Mouse (Mus musculus): ENCODE results near the gene Cdpf1.

The Cdpf1 gene

DNA sequence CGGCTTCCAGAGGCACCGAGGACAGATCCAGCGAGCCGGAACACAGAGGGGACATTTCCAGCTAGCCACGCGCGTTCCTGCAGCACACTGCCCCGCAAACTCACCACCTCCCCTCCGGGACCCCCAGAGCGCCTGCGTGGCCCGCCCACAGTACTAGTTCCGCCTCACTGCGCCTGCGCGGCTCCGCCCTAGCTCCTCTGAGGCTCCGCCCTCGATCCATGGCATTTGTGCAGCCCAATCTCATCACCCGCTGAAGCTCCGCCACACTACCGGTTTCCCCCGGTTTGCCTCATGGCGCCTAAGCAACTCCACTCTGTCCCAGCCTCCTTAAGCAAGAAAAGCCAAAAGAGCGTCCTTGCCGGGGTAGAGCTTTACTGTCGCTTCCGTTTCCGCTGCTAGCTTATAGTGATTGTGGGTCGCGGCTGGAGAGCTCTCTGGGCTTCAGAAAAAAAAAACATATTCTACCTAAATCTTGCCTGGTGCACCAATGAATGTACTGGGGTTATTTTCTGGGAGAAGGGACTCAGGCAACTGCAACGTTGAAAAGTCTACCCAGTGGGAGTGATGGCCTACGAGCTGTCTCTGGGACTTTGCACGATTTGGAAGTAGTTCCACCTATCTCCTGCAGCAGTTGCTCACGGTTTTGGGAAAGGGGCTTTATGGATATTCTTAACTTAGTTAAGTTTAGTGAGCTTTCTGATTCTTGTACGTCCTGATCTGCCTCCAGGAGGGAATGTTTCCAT is at the start of gene Cdpf1:
TSS of gene Cdpf1 (minus strand) at position 163 of the 743 bp plus-strand sequence.
- DNase-seq (ENCODE audit: low spot score) = peak; percentile 97

DNA sequence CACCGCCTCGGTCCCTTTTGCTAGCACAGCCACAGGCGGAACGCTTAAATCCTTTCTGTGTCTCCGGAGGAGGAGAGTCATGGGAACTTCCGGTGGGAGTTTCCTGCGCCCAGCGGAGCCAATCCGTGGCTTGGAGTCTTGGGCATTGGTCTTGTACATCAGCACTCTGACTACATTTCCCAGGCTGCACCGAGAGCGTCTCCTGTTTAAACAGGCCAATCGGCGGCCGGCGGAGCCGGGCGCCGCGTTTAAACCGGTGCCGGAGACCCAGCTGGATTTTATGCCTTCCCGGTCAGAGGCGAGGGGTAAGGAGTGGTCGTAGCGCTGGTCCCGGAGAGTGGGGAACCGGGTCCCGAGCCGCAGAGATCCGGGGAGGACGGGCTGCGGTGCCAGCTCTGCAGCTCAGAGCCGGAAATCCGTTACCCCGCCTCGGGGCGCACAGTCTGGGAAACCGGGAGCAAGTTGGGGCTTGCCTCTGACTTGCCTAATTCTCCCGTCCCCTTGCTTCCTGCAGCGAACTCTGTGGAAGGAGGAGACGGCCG is 48.1 kb upstream of the Cdpf1 start, which contains the start of gene Gtse1:
TSS of gene Gtse1 (plus strand) at position 256 of the 542 bp plus-strand sequence.
- peak; percentile 93 for DNase-seq (ENCODE audit: low spot score)

DNA sequence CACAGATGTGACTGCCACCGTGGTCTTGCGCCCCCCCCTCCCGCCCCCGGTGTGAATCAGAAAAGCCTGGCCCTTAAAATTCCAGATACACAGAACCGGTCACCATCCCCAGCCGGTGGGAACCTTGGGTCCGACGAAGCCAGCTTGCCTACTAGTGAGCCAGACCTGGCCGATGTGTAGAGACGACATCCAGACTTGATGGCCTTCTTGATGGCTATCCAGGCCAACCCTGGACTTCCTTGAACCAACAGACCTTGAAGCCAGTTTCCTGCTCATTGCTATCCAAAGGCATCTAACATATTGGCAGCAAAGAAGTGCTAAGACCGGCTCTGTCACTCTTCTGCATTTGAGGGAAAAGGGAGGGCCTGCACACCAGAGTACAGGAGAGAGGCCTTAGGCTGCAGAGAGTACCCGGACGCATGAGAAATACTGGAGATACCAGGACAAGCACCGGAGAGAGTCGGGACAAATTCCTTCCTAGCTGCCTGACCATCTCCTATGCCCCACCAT is 47.5 kb upstream of the Cdpf1 start:
- no peak for DNase-seq (ENCODE audit: low spot score)

DNA sequence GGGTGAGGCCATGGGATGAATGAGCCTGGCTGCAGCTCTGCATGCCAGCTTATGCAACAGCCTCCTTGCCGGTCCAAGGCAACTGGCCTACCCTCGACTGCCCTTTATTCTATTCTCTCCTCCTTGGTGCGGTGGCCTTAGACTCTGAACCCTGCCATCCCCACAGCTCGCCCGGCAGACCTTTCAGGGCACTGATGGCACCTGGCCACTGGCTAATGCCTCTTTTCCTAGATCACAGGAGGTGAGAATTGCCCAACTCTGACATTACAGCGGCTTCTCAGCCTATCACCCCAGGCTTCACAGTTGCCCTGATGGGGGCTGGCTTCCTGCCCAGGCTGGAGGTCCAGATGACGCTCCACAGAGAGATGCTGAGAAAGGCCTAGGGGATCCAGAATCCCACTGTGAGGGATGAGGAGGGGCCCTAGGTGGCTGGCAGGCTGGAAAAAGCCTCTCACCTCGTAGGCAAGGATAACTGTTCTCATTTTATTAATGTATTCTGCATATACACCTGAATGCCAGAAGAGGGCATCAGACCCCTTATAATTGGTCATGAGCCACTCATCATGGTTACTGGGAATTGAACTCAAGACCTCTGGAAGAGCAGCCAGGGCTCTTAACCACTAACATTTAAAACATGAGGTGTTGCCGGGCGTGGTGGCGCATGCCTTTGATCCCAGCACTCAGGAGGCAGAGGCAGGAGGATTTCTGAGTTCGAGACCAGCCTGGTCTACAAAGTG is 40.3 kb upstream of the Cdpf1 start:
- no peak for DNase-seq (ENCODE audit: low spot score)

DNA sequence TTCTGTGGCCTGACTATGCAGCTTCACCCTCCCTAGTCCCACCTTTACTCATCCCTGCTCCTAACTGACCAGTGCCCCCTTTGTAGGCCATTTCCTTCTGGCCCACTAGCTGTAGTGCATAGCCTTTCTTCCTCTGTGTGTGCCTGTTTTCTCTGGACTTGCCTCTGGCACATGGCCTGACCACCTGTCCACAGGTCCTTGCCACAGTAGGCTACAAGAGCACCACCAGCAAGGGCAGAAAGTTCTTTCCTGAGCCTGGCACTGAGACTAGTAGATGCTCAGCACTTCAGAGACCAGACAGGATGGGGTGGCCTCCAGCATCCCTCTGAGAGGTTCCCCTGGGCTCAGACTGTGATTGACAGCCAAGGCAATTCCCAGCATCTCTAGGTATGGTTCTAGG is 33.6 kb upstream of the Cdpf1 start:
- no peak for DNase-seq (ENCODE audit: low spot score)

DNA sequence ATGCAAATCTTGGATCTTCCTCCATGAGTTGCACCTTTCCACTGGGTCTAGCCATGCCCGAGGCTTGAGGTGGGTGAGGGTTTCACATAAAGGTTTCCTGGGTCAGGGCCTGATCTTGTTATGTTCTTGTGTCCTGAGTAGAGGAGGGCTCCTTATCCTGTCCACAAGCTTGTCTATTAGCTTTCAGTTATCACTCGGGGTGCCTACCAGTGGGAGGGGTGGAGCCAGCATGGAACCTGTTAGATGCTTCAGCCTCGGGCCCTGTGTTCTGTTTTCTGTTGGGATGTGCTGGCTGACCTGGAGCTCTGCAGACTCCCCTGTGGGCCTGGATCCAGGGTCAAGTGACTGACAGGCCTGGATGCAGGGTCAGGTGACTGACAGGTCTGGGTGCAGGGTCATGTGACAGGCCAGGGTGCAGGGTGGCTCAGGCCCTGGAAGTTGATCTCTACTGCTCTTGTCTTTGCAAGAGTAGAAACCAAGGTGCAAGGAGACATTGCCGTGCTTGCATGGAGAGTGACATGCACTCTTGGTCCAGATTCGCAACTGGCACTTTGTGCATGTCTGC is 30.4 kb upstream of the Cdpf1 start:
- no peak for DNase-seq (ENCODE audit: low spot score)

DNA sequence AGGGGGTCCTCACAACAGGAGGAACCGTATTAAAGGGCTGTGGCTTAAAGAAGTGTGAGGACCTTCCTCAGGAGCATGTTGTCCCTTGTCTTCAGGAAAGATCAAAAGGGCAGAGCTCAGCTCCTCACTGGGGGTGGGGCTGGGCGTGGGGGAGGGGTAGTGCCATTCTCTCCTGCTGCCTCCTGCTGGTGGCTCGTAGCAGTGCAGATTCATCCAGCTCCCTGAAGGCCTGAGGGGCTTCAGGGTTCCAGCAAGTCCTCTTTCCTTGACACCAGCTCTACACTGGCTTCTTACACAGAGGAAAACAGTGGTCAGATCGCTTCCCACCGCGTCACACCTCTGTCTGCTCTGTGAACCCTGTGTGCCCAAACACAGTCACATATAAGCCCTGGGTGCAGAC is 29.5 kb upstream of the Cdpf1 start:
- no peak for DNase-seq (ENCODE audit: low spot score)

DNA sequence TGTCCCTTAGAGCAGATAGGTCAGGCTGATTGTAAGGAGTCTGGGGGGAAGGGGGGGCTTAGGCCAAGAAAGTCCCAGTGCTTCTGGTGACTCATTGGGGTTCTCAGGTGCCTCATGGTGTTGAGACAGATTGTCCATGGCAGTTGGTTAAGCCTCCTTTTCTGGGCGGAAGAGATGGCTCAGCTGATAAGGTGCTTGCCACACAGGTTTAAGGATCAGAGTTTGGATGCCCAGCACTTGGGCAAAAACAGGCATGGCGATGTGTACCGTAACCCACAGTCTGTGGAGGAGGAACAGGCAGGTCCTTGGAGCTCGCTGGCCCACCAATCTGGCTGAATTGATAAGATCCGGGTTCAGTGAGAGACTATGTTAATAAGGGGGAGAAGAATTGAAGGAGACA is 25.4 kb upstream of the Cdpf1 start:
- no peak for DNase-seq (ENCODE audit: low spot score)

DNA sequence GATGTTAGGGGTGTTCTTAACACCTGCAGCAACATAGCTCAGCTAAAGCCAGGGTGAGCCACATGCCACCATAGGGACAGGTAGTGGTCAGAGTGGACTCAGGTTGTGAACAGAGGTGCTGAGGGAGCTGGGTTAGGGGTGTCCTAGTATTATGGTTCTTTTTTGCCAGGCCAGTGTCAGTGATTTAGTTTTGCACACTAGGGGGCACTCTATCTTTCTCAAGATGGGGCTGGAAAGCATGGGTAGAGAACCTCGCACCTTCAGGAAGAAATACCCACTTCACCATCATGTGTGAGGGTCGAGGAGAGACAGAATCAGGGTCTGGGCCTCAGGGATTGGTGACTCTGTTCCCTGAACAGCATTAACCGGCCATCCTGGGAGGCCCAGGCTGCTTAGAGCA is 23.8 kb upstream of the Cdpf1 start:
- DNase-seq (ENCODE audit: low spot score) = no peak

DNA sequence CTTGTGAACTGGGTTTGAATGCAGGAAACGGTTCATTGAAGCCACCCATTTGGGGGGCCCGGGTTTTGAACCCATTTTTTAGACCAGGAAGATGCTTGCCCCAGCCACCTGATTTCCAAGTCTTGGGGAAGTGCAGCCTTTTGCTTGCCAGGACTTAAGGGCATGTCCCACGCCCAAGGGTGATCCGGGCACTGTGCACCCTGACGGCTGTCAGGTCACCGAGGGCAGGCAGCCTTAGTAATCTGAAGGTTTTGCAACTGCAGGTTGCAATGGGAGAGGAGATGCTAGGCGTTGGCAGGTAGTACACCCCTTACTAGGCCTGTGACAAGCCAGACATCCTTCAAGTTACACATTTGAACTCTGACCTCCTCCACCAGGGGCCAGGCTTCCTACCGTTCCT is 21.1 kb upstream of the Cdpf1 start:
- DNase-seq (ENCODE audit: low spot score) = no peak

DNA sequence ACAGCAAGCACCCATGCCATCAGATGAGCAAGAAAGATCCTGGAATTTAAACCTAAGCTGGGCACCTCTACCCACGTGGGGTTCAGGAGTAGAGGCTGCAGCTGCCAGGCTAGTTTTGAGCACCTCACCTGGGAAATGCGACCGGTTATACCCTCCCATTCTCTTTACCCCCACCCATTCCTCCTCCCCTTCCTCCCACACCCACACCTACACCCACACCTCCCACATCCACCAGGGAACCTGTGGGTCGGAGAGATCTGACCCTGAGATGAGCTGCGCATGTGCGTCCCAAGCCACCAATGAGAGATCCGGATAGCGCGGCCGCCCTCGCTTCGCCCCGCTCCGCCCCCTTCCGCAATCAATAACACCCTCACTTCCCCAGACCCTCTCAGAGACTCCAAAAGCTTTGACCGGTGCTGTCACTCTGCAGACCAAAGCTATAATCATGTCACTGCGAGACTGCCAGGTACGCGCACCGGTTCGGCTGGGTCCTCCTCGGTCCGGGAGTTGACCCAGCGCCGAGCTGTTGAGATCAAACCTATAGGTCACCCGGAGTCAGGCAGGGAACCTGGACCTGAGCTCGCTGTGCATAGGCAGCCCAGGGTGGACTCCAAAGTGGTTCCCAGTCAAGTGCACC is 20.6 kb upstream of the Cdpf1 start, which contains the start of gene Ttc38:
TSS of gene Ttc38 (plus strand) at position 353 of the 637 bp plus-strand sequence.
- peak; percentile 82 for DNase-seq (ENCODE audit: low spot score)

DNA sequence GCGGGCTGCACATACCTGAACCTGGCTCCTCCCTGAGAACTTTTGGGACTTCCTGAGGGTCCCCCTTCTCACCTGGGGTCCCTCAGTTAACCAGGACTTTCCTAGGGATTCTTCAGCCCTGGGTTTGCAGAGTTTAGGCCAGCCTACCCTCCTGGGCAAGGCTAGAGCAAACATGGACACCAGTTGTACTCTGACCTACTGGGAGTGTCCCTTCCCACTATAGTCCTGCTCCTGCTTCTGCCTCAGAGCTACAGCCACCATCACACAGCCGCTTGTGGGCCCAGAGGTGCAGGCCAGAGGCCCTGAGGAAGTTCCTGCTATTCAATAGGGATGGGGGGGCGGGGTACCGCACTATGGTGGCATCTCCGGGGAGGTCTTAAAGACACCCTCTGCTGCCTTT is 18.0 kb upstream of the Cdpf1 start:
- no peak for DNase-seq (ENCODE audit: low spot score)

DNA sequence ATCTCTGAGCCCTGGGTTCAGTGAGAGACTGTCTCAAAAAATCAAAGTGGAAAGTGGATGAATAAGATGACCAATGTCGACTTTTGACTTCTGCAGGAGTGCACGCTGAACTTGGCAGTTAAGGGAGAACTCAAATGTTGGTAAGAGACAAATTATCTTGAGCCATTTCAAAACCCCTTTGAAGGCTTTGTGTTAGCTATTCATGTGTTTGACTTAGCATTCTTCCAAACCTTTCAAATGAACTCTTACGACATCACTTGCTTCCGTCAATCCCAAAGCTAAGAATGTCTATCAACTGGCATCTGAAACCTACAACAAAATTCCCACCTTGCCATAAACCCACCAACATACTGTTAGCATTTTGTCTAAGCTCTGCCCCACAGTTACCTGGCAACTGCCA is 16.6 kb upstream of the Cdpf1 start:
- DNase-seq (ENCODE audit: low spot score) = no peak

DNA sequence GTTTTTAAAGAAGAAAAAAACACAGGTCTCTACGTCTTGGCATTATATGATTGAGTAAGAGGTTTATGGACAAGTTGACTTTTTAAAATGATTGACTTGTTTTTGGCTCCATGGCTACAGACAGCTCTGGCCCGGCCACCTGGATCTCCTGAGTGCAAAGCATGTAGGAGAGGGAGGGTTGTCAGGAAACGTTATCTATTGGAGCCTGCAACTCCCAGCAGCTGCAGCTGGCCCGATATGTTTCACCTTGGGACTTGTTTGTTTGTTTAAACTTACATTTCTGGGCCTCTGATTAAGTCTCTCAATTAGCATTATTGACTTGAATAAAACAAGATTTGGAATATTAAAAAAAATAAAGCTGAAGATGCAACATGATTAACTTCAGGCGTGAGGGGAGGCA is 15.2 kb upstream of the Cdpf1 start:
- DNase-seq (ENCODE audit: low spot score) = no peak

DNA sequence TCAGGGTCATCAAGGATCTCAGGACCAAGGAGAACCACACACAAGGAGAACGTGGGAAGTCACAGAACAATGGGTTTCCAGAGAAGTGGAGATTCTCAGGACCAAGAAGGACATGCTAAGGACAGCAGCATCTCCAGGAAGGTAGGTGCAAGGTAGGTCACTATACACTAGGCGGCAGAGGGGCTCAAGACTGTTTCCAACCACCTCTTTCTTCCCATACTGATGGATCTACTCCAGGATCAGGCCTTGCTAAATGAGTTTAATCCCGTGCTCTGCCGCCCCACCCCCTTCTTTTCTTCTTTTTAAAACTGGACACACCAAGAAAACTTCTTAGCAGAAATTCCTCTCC is 10.5 kb upstream of the Cdpf1 start:
- DNase-seq (ENCODE audit: low spot score) = no peak

DNA sequence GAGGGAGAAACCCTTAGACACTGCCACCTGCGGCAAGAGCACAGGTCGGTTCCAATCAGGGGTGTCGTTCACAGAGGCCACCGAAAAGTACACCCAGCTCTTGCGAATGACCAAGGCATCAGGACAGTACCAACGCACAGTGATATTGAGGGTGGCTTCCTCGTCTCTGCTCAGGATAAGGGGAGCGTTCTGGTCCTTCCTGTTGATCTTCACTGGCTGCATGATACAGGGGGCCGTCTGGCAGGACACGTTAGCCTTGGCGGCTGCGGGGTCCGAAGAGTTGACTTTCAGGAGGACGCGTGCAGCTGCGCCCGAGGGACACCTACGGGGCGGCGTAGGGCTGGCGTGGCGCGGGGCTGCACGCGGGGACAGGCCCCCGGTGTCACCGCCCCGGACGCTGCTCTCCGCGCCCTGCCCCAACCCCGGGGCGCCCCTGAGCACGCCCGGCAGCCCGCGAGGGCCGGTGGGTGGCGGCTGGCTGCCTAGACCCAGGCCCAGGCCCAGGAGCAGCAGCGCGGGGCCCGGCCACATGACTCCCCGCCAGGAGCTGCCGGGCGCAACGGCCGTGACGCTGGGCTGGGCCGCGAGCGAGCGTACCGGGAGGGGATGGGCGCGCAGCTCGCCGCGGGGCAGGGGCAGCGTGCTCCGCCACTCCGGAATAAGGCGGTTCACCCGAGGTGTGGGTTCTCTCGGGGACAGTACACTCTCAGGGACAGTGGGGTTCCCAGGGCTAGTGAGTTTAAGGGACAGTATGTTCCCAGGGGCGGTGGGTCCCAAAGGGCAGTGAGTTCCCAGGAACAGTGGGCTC is 9.9 kb upstream of the Cdpf1 start, which contains the start of gene Pkdrej:
TSS of gene Pkdrej (minus strand) at position 532 of the 808 bp plus-strand sequence.
- no peak for DNase-seq (ENCODE audit: low spot score)

DNA sequence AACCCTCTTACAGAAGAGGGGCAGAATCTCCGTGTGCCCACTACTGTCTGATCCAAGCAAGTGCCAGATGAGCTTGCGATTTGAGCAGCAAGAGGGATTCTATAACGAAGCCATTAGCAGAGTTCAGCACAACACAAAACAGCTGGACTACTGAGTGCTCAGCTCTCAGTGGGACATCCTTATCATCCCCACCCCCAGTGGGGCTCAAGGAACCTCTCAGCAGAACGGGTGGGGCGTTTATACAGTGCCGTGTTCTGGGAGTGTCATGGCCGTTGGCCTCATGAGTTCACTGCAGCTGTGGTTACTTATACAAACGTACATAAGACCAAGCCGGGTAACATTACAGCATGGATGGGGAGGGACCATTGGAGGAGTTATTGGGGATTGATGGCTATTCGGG is 1.9 kb upstream of the Cdpf1 start:
- DNase-seq (ENCODE audit: low spot score) = no peak

DNA sequence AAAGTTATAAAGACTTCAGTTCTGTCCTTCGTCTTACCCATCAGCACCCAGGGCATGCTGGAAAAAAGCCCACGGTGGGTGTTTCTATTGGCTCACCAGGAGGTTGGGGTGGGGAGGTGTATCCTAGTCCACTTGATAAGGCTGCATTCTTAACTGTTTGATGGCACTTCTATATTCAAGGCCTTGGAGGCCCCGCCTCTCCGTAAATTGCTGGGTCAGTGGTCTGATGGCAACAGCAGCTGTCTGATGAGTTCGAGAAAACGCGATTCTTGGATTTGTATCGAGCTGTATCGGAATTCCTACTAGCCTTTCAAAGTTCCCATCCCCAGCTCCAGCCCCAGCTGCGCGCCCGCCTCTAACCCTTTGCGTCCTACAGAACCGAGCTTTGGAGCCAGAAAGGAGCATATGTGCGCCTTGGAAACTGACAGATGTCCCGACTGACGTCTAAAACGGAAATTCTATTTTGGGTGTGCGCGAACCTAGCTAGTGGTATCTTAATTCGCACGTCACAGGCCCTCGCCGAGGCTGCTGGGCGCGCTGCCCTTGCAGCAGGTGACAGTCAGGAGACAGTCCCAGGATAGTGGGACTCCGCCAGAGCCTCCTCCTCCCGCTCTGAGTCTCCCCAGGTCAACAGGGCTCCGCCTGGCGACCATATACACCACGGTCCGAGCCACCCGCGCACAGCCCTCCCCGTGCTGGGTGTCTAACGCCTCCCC is 533 bp downstream of the Cdpf1 start:
- peak; percentile 64 for DNase-seq (ENCODE audit: low spot score)

DNA sequence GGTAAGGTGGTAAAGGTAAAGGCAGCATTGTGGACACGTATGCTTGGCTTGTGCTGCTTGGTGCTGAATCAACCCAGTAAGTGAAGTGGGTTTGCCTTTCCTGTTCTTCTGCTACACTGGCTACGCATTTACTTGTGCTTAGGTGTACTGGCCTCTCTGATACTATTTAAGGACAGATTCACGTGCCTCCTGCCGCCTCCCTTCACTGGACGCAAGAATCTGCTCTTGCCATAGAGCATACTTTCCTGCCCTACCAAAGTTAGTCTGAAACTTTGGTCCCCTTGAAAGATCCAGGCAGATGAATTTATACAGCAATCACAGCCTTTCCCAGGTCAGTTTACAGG is 1.1 kb downstream of the Cdpf1 start:
- no peak for DNase-seq (ENCODE audit: low spot score)

DNA sequence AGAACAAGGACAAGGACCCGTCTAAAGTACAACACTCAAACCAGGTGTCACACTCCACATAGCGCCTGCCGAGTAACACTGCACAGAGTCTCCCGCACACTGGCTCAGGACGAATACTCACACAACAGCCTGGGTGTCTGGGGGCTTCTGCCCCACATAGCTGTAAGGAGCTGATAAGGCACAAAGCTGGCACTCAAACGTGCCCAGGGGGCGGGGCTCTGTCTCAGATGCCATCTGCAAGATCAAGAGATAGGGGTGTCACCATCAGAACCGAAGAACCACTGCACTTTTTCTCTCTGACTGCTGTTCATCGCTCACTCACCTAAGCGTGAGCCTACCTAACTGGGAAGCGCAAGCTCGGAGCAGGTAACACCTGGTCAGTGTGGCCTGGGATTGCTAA is 2.4 kb downstream of the Cdpf1 start:
- DNase-seq (ENCODE audit: low spot score) = no peak

DNA sequence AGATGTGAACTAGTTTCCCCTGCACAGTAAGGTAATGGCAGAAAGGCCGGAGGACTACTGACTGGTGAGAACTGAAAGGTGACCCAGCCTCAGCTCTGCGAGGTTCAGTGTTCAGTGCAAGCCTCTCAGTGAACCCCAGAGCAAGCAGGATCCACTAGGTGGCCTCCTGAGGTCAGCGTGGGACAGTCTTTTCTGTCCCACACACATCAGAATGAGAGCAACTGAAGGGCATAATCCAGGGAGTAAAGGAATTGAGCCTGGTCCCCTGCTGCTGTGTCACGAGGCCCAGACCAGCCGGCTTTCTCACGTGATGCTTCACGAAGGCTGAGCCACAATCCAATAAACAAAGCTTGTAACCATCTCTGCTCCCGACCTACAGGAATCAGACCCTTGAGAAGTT is 3.1 kb downstream of the Cdpf1 start:
- DNase-seq (ENCODE audit: low spot score) = no peak
